Mouse (Mus musculus) ES-Bruce4 (cell line): ENCODE measurements at regions not wholly inside any gene's neighbourhood (a gene's known extent, or its start where the extent isn't known, plus 50 kb on each side); places are given as distances from the start of the nearest gene placed in this dataset.

Source experiments
- CTCF ChIP-seq: IDR thresholded peaks from one replicate; pipeline ENCODE4 v1.8.1; 2011; ENCODE audit warnings: low read depth, low read length
- POLR2A ChIP-seq: IDR thresholded peaks from one replicate; pipeline ENCODE4 v1.8.1; 2011; ENCODE audit warnings: low read length; ENCODE audit not compliant: insufficient read depth

GRCm38 (mm10) chr3:53965142-53965541 lies 101.5 kb upstream of the Ufm1 start:
- TF ChIP-seq POLR2A: no peak
- no peak for TF ChIP-seq CTCF
